Mouse (Mus musculus): ENCODE results near the gene Cmas. TPM values are rescaled to one million over a fixed set of nuclear protein-coding genes. Genes with fewer than 3 reads are reported as not detected.

The Cmas gene
- polyA plus RNA-seq, 1 experiment from 2014 or later: 102 TPM

DNA sequence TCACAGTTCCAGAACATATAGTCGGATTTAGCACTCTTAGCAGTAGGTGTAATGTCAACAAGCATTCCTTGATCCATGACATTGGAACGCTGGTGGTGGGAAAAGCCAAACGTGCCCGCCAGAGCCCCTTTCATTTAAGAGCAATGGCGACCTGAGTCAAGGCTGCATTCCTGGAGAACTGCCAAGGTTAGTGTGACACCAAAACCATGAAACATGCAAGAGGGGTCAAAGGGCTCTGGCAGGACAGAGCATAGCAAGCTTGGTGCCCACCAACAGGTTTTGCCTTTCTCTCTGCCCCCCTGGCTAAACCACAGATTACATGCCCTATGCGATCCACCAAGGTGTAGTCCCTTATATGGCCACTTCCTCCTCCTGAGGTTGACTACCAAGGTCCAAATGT, 17.8 kb upstream of the Cmas start:
- ATAC-seq (ENCODE audit: insufficient number of reproducible peaks, insufficient read depth, low FRiP score, low read depth): no peak
- no peak overlapping the region for H3K4me2 ChIP-seq (ENCODE audit: low read length)
- WGBS: 81% methylated on average over 6 of the region's 6 CpGs

GRCm38 (mm10) chr6:142741763-142742162, 14.7 kb upstream of the Cmas start:
- Histone ChIP-seq H3K27me3 (ENCODE audit: control insufficient read depth, insufficient read depth, low read length) (no peaks in the 10 kb centered on the region), H3K4me1 (ENCODE audit: control insufficient read depth in 2 of 2, insufficient read depth in 2 of 2, low read length in 2 of 2) (peaks cover 0 to 2% of the 10 kb centered on the region in 2 experiments; a peak in 1 of 4 replicates), H3K27ac (replicated peaks in 1 of 2; ENCODE audit: control insufficient read depth in 1 of 2, insufficient read depth in 1 of 2, low read depth in 2 of 2, low read length in 2 of 2) (no peak overlapping the region), H3K36me3 (ENCODE audit: control insufficient read depth, insufficient read depth, low read length) (no peaks in the 10 kb centered on the region), H3K4me3 (ENCODE audit: control insufficient read depth in 1 of 2, insufficient read depth in 1 of 2, low read depth in 1 of 2, low read length in 2 of 2) (no peak overlapping the region), H3K9me3 (ENCODE audit: control insufficient read depth, low read length) (no peaks in the 10 kb centered on the region), H3K4me2 (ENCODE audit: low read length) (no peak overlapping the region), H3K9ac (ENCODE audit: low read length) (no peak overlapping the region)
- no peak for ATAC-seq (ENCODE audit: insufficient number of reproducible peaks, insufficient read depth, low FRiP score, low read depth)
- WGBS: 84% methylated on average over 6 of the region's 6 CpGs

More for the DNA sequence above, 17.8 kb upstream of the Cmas start:
- no peak overlapping the region for H3K4me3 ChIP-seq (ENCODE audit: control insufficient read depth in 1 of 2, insufficient read depth in 1 of 2, low read depth in 1 of 2, low read length in 2 of 2)
- H3K4me1 ChIP-seq (ENCODE audit: control insufficient read depth in 2 of 2, insufficient read depth in 2 of 2, low read length in 2 of 2): peaks cover 0 to 2% of the 10 kb centered on the region in 2 experiments; a peak in 1 of 4 replicates
- H3K9ac ChIP-seq (ENCODE audit: low read length): no peak overlapping the region
- H3K27me3 ChIP-seq (ENCODE audit: control insufficient read depth, insufficient read depth, low read length): no peaks in the 10 kb centered on the region
- no peaks in the 10 kb centered on the region for H3K36me3 ChIP-seq (ENCODE audit: control insufficient read depth, insufficient read depth, low read length)
- no peaks in the 10 kb centered on the region for H3K9me3 ChIP-seq (ENCODE audit: control insufficient read depth, low read length)
- H3K27ac ChIP-seq (replicated peaks in 1 of 2; ENCODE audit: control insufficient read depth in 1 of 2, insufficient read depth in 1 of 2, low read depth in 2 of 2, low read length in 2 of 2): no peak overlapping the region

DNA sequence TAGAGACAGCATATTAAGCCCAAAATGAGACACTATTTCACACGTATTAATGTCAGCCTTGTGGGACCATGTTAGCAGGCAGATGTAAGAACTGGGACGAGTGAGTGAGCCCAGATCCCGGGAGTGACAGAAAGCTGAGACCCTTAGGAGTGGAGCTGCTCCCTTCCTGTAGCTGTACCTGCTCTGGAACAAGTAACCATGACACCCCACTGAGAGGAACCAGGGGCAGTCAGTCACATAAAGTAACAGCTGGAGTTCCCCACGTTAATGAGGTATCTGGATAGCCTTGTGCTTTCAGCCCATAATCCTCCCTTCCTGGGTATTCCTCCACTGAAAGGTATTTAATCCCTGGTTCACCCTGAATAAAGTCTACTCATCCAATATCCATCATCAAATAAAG, 13.3 kb upstream of the Cmas start:
- no peak overlapping the region for H3K9ac ChIP-seq (ENCODE audit: low read length)
- peaks cover 0 to 4% of the 10 kb centered on the region in 2 experiments; a peak in 3 of 4 replicates for H3K4me1 ChIP-seq (ENCODE audit: control insufficient read depth in 2 of 2, insufficient read depth in 2 of 2, low read length in 2 of 2)
- H3K27ac ChIP-seq (replicated peaks in 1 of 2; ENCODE audit: control insufficient read depth in 1 of 2, insufficient read depth in 1 of 2, low read depth in 2 of 2, low read length in 2 of 2): no peak overlapping the region
- ATAC-seq (ENCODE audit: insufficient number of reproducible peaks, insufficient read depth, low FRiP score, low read depth): no peak
- 68% methylated on average over 4 of the region's 4 CpGs for WGBS
- no peaks in the 10 kb centered on the region for H3K9me3 ChIP-seq (ENCODE audit: control insufficient read depth, low read length)
- H3K27me3 ChIP-seq (ENCODE audit: control insufficient read depth, insufficient read depth, low read length): no peaks in the 10 kb centered on the region
- no peak overlapping the region for H3K4me3 ChIP-seq (ENCODE audit: control insufficient read depth in 1 of 2, insufficient read depth in 1 of 2, low read depth in 1 of 2, low read length in 2 of 2)
- no peak overlapping the region for H3K4me2 ChIP-seq (ENCODE audit: low read length)
- no peaks in the 10 kb centered on the region for H3K36me3 ChIP-seq (ENCODE audit: control insufficient read depth, insufficient read depth, low read length)

DNA sequence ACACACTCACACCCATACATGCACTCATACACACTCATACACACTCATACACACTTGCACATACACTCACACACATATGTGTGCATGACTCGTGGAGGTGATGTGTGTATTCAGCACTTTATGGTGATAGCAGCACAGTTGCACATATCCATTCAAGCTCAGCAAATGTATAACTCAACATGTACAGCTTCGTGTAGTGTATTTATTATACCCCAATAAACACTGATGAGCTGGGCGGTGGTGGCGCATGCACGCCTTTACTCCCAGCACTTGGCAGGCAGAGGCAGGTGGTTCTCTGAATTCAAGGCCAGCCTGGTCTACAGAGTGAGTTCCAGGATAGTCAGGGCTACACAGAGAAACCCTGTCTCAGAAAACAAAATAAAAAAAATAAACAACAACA, 11.0 kb upstream of the Cmas start:
- Histone ChIP-seq H3K36me3 (ENCODE audit: control insufficient read depth, insufficient read depth, low read length) (no peaks in the 10 kb centered on the region), H3K9me3 (ENCODE audit: control insufficient read depth, low read length) (no peaks in the 10 kb centered on the region), H3K27ac (replicated peaks in 1 of 2; ENCODE audit: control insufficient read depth in 1 of 2, insufficient read depth in 1 of 2, low read depth in 2 of 2, low read length in 2 of 2) (no peak overlapping the region), H3K4me1 (ENCODE audit: control insufficient read depth in 2 of 2, insufficient read depth in 2 of 2, low read length in 2 of 2) (peaks cover 4 to 11% of the 10 kb centered on the region in 2 experiments), H3K4me3 (ENCODE audit: control insufficient read depth in 1 of 2, insufficient read depth in 1 of 2, low read depth in 1 of 2, low read length in 2 of 2) (no peak overlapping the region), H3K4me2 (ENCODE audit: low read length) (no peak overlapping the region), H3K27me3 (ENCODE audit: control insufficient read depth, insufficient read depth, low read length) (no peaks in the 10 kb centered on the region), H3K9ac (ENCODE audit: low read length) (no peak overlapping the region)
- 95% methylated on average over 5 of the region's 5 CpGs for WGBS
- no peak for ATAC-seq (ENCODE audit: insufficient number of reproducible peaks, insufficient read depth, low FRiP score, low read depth)

DNA sequence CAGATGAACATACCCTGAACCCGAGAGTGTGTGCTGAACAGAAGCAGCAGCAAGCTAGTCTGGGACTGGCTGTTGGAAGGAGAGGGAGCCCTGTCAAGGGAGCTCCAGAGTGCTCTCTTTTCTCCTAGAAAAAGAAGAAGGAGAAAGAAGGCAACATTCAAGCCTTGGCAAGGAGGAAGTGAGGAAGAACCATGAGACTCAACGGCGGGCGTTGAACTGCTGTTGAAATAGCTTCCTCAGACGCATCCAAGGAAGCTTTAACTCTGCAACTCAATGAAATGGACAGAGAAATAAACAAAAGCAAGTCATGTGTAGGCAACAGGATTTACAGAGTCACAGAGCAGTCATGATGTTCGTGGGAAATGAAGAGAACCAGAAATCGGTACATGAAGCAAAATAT, 9.7 kb upstream of the Cmas start:
- H3K27me3 ChIP-seq (ENCODE audit: control insufficient read depth, insufficient read depth, low read length): no peaks in the 10 kb centered on the region
- H3K4me2 ChIP-seq (ENCODE audit: low read length): no peak overlapping the region
- H3K9me3 ChIP-seq (ENCODE audit: control insufficient read depth, low read length): no peaks in the 10 kb centered on the region
- peaks cover 4 to 11% of the 10 kb centered on the region in 2 experiments for H3K4me1 ChIP-seq (ENCODE audit: control insufficient read depth in 2 of 2, insufficient read depth in 2 of 2, low read length in 2 of 2)
- no peak overlapping the region for H3K4me3 ChIP-seq (ENCODE audit: control insufficient read depth in 1 of 2, insufficient read depth in 1 of 2, low read depth in 1 of 2, low read length in 2 of 2)
- no peak for ATAC-seq (ENCODE audit: insufficient number of reproducible peaks, insufficient read depth, low FRiP score, low read depth)
- WGBS: 75% methylated on average over 7 of the region's 7 CpGs
- no peak overlapping the region for H3K27ac ChIP-seq (replicated peaks in 1 of 2; ENCODE audit: control insufficient read depth in 1 of 2, insufficient read depth in 1 of 2, low read depth in 2 of 2, low read length in 2 of 2)
- H3K36me3 ChIP-seq (ENCODE audit: control insufficient read depth, insufficient read depth, low read length): no peaks in the 10 kb centered on the region
- H3K9ac ChIP-seq (ENCODE audit: low read length): no peak overlapping the region

- Histone ChIP-seq H3K9me3 (ENCODE audit: control insufficient read depth, low read length) (no peaks in the 10 kb centered on the region), H3K27me3 (ENCODE audit: control insufficient read depth, insufficient read depth, low read length) (no peaks in the 10 kb centered on the region)
- ATAC-seq (ENCODE audit: insufficient number of reproducible peaks, insufficient read depth, low FRiP score, low read depth): no peak
Observed at GRCm38 (mm10) chr6:142747165-142747564, 9.3 kb upstream of the Cmas start.

DNA sequence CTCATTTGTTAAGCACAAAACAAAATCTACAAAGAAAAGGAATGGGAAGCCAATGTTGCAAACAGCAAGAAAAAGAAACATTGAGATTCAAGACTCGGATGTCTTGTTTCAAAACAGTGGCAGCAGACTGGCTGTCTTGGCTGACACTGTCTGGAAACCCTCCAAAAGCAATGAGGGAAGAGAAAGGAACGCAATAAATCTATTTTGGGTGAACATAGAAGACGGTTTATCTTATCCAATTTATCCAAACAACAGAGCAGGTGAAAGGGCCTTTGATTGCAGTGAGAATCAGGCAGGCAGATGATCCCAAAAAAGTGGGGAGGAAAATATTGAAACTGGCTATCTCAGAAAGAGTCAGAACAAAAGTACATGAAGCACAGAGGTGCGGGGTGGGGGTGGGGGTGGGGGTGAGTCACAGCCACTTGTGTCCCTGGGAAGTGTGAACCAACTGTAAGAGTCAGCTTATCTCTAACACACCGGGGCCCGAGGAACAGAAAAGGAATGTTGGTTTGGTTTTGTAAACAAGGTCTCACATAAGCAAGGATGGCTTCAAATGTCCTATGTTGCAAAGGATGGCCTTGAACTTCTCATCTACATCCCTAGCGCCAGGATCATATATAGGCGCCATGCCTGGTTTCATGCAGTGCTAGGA, 8.3 kb upstream of the Cmas start:
- H3K4me1 ChIP-seq (ENCODE audit: control insufficient read depth in 2 of 2, insufficient read depth in 2 of 2, low read length in 2 of 2): peaks cover 4 to 11% of the 10 kb centered on the region in 2 experiments
- peak overlapping the region; percentile 56 to 74; a peak in 3 of 4 replicates for H3K27ac ChIP-seq (replicated peaks in 1 of 2; ENCODE audit: control insufficient read depth in 1 of 2, insufficient read depth in 1 of 2, low read depth in 2 of 2, low read length in 2 of 2)
- no peak for ATAC-seq (ENCODE audit: insufficient number of reproducible peaks, insufficient read depth, low FRiP score, low read depth)
- no peaks in the 10 kb centered on the region for H3K36me3 ChIP-seq (ENCODE audit: control insufficient read depth, insufficient read depth, low read length)
- H3K9ac ChIP-seq (ENCODE audit: low read length): no peak overlapping the region
- no peak overlapping the region for H3K4me3 ChIP-seq (ENCODE audit: control insufficient read depth in 1 of 2, insufficient read depth in 1 of 2, low read depth in 1 of 2, low read length in 2 of 2)
- H3K4me2 ChIP-seq (ENCODE audit: low read length): peak overlapping the region; percentile 24
- WGBS: 28% methylated on average over 8 of the region's 8 CpGs
- H3K27me3 ChIP-seq (ENCODE audit: control insufficient read depth, insufficient read depth, low read length): no peaks in the 10 kb centered on the region
- no peaks in the 10 kb centered on the region for H3K9me3 ChIP-seq (ENCODE audit: control insufficient read depth, low read length)

More at GRCm38 (mm10) chr6:142747165-142747564, 9.3 kb upstream of the Cmas start:
- 68% methylated on average over 2 of the region's 2 CpGs for WGBS
- no peaks in the 10 kb centered on the region for H3K36me3 ChIP-seq (ENCODE audit: control insufficient read depth, insufficient read depth, low read length)
- no peak overlapping the region for H3K4me3 ChIP-seq (ENCODE audit: control insufficient read depth in 1 of 2, insufficient read depth in 1 of 2, low read depth in 1 of 2, low read length in 2 of 2)
- H3K4me2 ChIP-seq (ENCODE audit: low read length): no peak overlapping the region
- no peak overlapping the region for H3K9ac ChIP-seq (ENCODE audit: low read length)
- peaks cover 4 to 11% of the 10 kb centered on the region in 2 experiments for H3K4me1 ChIP-seq (ENCODE audit: control insufficient read depth in 2 of 2, insufficient read depth in 2 of 2, low read length in 2 of 2)
- H3K27ac ChIP-seq (replicated peaks in 1 of 2; ENCODE audit: control insufficient read depth in 1 of 2, insufficient read depth in 1 of 2, low read depth in 2 of 2, low read length in 2 of 2): no peak overlapping the region

DNA sequence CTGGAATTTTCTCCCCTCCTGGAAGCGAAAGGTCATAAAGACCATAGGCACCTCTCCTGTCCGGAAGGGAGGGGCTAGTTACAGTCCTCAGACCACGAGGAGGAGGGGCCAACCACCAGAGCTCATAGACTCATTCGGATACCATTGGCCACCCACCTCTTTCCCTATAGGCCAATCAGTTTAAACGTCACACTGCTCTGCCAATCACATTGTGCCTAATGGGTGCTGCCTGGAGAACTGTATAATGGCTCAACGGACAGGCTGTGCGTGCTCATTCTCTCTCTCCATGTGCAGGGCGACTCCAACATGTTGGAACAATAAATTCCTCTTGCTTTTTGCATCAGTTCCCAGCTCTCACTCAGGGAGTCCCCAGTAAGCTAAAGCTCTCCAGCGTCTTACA, 5.1 kb upstream of the Cmas start:
- Histone ChIP-seq H3K27me3 (ENCODE audit: control insufficient read depth, insufficient read depth, low read length) (no peaks in the 10 kb centered on the region), H3K27ac (replicated peaks in 1 of 2; ENCODE audit: control insufficient read depth in 1 of 2, insufficient read depth in 1 of 2, low read depth in 2 of 2, low read length in 2 of 2) (no peak overlapping the region), H3K4me2 (ENCODE audit: low read length) (no peak overlapping the region), H3K4me1 (ENCODE audit: control insufficient read depth in 2 of 2, insufficient read depth in 2 of 2, low read length in 2 of 2) (peaks cover 5 to 11% of the 10 kb centered on the region in 2 experiments), H3K4me3 (ENCODE audit: control insufficient read depth in 1 of 2, insufficient read depth in 1 of 2, low read depth in 1 of 2, low read length in 2 of 2) (no peak overlapping the region), H3K9me3 (ENCODE audit: control insufficient read depth, low read length) (no peaks in the 10 kb centered on the region), H3K36me3 (ENCODE audit: control insufficient read depth, insufficient read depth, low read length) (no peaks in the 10 kb centered on the region), H3K9ac (ENCODE audit: low read length) (no peak overlapping the region)
- ATAC-seq (ENCODE audit: insufficient number of reproducible peaks, insufficient read depth, low FRiP score, low read depth): no peak
- 55% methylated on average over 9 of the region's 9 CpGs for WGBS

Data from heart, embryonic 14.5 days (tissue).